In the genomic region with DNA sequence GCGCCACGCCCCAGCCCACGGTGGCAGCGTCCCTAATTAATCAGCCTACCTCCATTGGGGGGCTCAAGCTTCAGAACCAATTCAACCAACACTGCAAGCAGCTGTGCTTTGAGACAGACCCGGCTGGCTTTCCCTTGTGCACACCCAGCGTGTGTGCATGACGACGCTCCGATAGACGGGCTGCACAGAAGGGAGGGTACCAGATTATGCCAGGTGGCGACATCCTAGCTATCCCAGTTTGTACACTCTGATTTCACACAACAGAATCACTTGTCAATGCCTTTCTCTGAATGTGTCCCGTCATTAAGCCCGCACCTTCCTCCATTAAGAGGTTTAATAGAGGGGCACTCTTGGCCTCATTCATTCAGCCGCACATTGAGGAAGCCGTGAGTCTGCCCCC, we compare ENCODE assay signal across 12 mouse cellular contexts.
"Had no signal": no experiment of that assay in that cellular context is flagged by ENCODE, and none has a peak within 500 bp of the region (broad histone marks: within the 10 kb centered on the region; RNA-seq: fewer than 3 reads in every experiment).

No protein-coding gene starts in this region.

- ATAC-seq: lung, postnatal 0 days had no signal

- H3K27ac ChIP-seq: layer of hippocampus, adult 2 months; liver, embryonic 15.5 days had no signal

- H3K9me3 ChIP-seq: liver, embryonic 15.5 days had no signal

- H3K4me2 ChIP-seq: liver, embryonic 11.5 days; liver, embryonic 15.5 days had no signal

- H3K4me1 ChIP-seq: liver, embryonic 15.5 days had no signal

- DNase-seq: kidney, adult 11 months; kidney, postnatal 10 days; kidney, postnatal 4 days; left cerebral cortex, postnatal 4 days; lung, adult 2 months; lung, postnatal 36 days; midbrain, embryonic 14.5 days; right cerebral cortex, postnatal 14 days had no signal

- H3K9ac ChIP-seq: liver, embryonic 15.5 days had no signal

- H3K36me3 ChIP-seq: liver, embryonic 15.5 days had no signal

- H3K27me3 ChIP-seq: liver, embryonic 15.5 days had no signal

- H3K4me3 ChIP-seq: layer of hippocampus, adult 2 months; liver, embryonic 15.5 days had no signal
